Mouse (Mus musculus): Measurements from ENCODE around the gene Ugt1a7c. TPM values are rescaled to one million over a fixed set of nuclear protein-coding genes. Genes with fewer than 3 reads are reported as not detected.

Gene Ugt1a7c
- polyA plus RNA-seq, 1 experiment from 2014 or later, result 0.79 TPM

DNA sequence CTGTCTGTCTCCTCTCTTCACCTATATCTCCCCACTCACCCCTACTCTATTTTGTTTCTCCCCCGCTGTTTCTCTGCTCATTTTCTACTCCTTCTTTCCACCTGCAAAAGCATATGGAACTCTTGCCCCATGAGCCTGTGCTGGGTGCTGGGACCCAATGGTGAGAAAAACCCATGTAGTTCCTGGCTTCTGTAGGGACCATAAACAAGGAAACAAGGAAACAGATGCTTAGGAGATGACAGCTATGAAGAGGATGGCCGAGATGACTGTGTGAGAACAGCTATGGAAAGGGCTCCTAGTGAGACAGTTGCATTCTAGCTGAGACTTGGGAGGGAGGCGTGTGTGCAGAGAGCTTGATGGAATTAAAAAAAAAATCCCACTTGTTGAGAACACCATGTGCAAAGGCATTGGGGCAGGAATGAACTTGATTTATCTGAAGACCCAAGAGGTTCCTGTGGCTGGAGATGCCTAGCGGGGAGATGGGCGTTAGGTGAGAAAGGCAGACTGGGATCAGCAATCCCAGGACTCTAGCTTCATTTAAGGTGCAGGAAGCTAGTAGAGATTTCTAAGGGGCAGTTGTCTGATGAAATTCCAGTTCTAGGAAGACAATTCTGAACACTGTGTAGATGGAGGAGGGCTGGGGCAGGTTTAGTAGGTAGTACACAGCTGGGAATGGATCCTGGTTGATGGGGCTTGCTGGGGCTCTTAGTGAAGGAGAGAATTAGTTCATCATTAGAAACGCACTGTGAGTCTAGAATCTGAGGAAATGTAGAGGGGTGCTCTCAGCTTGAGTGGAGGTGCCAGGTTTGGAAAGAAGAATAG, 136.3 kb downstream of the Ugt1a7c start:
- H3K27ac ChIP-seq, result no peak overlapping the region

DNA sequence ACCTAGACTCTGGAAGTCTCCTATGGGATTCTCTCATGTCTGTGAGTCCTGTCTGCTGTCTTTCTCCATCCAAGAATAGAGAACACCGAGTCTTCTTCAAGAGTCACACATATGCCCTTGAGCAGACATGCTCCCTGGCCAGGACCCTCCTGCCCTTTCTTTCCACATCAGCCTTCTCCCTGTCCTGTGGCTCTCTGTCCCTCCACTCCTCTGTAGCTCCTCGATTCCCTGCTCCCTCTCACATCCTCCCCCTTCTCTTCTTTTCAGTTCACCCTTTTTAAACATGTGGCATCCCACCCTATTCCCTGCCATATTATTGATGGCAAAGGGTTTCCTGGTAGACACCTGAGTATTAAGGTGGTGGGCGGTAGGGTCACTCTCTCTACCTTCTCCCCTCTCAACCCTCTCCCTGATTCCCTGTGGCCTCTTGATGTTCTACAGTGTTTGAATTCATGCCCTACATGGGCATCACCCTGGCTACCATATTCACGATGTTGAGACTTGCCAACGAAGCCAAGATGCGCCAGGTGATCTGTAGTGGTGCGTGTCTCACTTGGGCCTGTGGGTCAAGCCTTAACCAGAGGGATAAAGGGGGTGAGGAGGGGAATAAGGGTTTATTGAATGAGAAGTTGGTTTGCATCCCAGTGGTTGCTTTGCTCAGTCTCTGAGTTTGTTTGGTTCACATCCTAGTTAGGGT, 137.1 kb downstream of the Ugt1a7c start:
- no peak overlapping the region for H3K27ac ChIP-seq
- H3K4me1 ChIP-seq, result no peaks in the 10 kb centered on the region
- H3K4me2 ChIP-seq (replicated peaks), result no peak overlapping the region
- no peaks in the 10 kb centered on the region for H3K36me3 ChIP-seq
- 69% methylated on average over 7 of the region's 7 CpGs for WGBS
- no peaks in the 10 kb centered on the region for H3K27me3 ChIP-seq (replicated peaks)
- H3K9me3 ChIP-seq, result peaks cover 97% of the 10 kb centered on the region
- no peak for ATAC-seq (ENCODE audit: low FRiP score, low read depth)
- no peak overlapping the region for H3K9ac ChIP-seq
- H3K4me3 ChIP-seq, result no peak overlapping the region

More for the DNA sequence above, 136.3 kb downstream of the Ugt1a7c start:
- Histone ChIP-seq H3K36me3 (no peaks in the 10 kb centered on the region), H3K4me3 (no peak overlapping the region), H3K4me2 (replicated peaks) (no peak overlapping the region), H3K9ac (no peak overlapping the region), H3K27me3 (replicated peaks) (no peaks in the 10 kb centered on the region), H3K9me3 (peaks cover 99% of the 10 kb centered on the region), H3K4me1 (no peaks in the 10 kb centered on the region)
- WGBS, result 77% methylated on average over 6 of the region's 6 CpGs
- no peak for ATAC-seq (ENCODE audit: low FRiP score, low read depth)

DNA sequence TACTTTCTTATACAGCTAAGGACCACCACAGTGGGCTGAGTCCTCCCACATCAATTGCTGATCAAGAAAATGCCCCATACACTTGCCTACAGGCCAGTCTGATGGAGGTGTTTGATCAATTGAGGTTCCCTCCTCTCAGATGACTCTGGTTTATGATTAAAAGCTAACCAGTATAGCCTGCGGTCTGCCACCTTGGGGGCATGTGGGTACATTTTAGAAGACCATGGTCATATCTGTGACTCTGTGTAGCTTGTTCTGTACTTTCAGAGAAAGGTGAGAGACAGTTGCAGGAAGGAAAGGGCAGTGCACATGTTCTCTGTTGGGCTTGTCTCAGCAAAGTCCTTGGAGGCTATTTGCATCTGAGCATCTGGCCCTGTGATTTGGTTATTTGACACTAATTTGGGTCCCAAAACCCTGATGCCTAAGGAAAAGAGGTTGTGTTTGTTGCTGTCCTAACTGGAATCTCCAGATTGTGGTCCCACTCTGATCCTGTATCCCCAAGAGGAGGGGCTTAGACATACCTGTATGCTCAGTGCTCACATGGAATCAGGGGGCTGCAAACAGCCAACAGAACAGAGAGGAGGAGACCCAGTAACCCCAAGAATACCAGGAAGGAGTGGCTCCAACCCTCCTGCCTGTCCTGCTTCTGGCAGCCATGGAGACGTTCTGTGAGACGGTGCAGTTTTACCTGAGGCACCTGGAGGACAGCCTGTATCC, 138.0 kb downstream of the Ugt1a7c start:
- Histone ChIP-seq H3K27ac (no peak overlapping the region), H3K9me3 (peaks cover 97% of the 10 kb centered on the region), H3K9ac (no peak overlapping the region), H3K36me3 (no peaks in the 10 kb centered on the region), H3K4me1 (no peaks in the 10 kb centered on the region), H3K4me2 (replicated peaks) (no peak overlapping the region), H3K4me3 (no peak overlapping the region), H3K27me3 (replicated peaks) (no peaks in the 10 kb centered on the region)
- WGBS, result 54% methylated on average over 3 of the region's 3 CpGs
- ATAC-seq (ENCODE audit: low FRiP score, low read depth), result no peak

- ATAC-seq (ENCODE audit: low FRiP score, low read depth), result no peak
- Histone ChIP-seq H3K36me3 (no peaks in the 10 kb centered on the region), H3K27ac (no peak overlapping the region), H3K4me1 (no peaks in the 10 kb centered on the region), H3K9ac (no peak overlapping the region), H3K4me3 (no peak overlapping the region), H3K4me2 (replicated peaks) (no peak overlapping the region), H3K27me3 (replicated peaks) (no peaks in the 10 kb centered on the region), H3K9me3 (peaks cover 97% of the 10 kb centered on the region)
- 71% methylated on average over 14 of the region's 14 CpGs for WGBS
Measured at GRCm38 (mm10) chr1:88233421-88234247, 138.8 kb downstream of the Ugt1a7c start.

GRCm38 (mm10) chr1:88234248-88234610, 139.4 kb downstream of the Ugt1a7c start:
- Histone ChIP-seq H3K4me1 (no peaks in the 10 kb centered on the region), H3K27me3 (replicated peaks) (no peaks in the 10 kb centered on the region), H3K36me3 (no peaks in the 10 kb centered on the region), H3K9me3 (peaks cover 97% of the 10 kb centered on the region), H3K4me2 (replicated peaks) (no peak overlapping the region), H3K27ac (no peak overlapping the region), H3K9ac (no peak overlapping the region), H3K4me3 (no peak overlapping the region)
- WGBS, result 68% methylated on average over 4 of the region's 4 CpGs
- no peak for ATAC-seq (ENCODE audit: low FRiP score, low read depth)

GRCm38 (mm10) chr1:88234646-88235045, 139.8 kb downstream of the Ugt1a7c start:
- no peak overlapping the region for H3K27ac ChIP-seq
- no peak overlapping the region for H3K4me2 ChIP-seq (replicated peaks)
- H3K4me3 ChIP-seq, result no peak overlapping the region
- no peaks in the 10 kb centered on the region for H3K4me1 ChIP-seq
- H3K9me3 ChIP-seq, result peaks cover 97% of the 10 kb centered on the region
- H3K27me3 ChIP-seq (replicated peaks), result no peaks in the 10 kb centered on the region
- no peak overlapping the region for H3K9ac ChIP-seq
- 44% methylated on average over 5 of the region's 5 CpGs for WGBS
- no peak for ATAC-seq (ENCODE audit: low FRiP score, low read depth)
- no peaks in the 10 kb centered on the region for H3K36me3 ChIP-seq

- Histone ChIP-seq H3K27ac (no peak overlapping the region), H3K4me3 (no peak overlapping the region), H3K9ac (no peak overlapping the region), H3K27me3 (replicated peaks) (no peaks in the 10 kb centered on the region), H3K36me3 (no peaks in the 10 kb centered on the region), H3K9me3 (peaks cover 97% of the 10 kb centered on the region), H3K4me1 (no peaks in the 10 kb centered on the region), H3K4me2 (replicated peaks) (no peak overlapping the region)
- WGBS, result 63% methylated on average over 11 of the region's 11 CpGs
- ATAC-seq (ENCODE audit: low FRiP score, low read depth), result no peak
Measured at GRCm38 (mm10) chr1:88235046-88235893, 140.4 kb downstream of the Ugt1a7c start.

- no peak overlapping the region for H3K4me2 ChIP-seq (replicated peaks)
- H3K36me3 ChIP-seq, result no peaks in the 10 kb centered on the region
- ATAC-seq (ENCODE audit: low FRiP score, low read depth), result no peak
- peaks cover 97% of the 10 kb centered on the region for H3K9me3 ChIP-seq
- WGBS, result 69% methylated on average over 4 of the region's 4 CpGs
- H3K27me3 ChIP-seq (replicated peaks), result no peaks in the 10 kb centered on the region
- no peak overlapping the region for H3K27ac ChIP-seq
- no peaks in the 10 kb centered on the region for H3K4me1 ChIP-seq
- H3K4me3 ChIP-seq, result no peak overlapping the region
- H3K9ac ChIP-seq, result no peak overlapping the region
Measured at GRCm38 (mm10) chr1:88235894-88236415, 141.1 kb downstream of the Ugt1a7c start.

DNA sequence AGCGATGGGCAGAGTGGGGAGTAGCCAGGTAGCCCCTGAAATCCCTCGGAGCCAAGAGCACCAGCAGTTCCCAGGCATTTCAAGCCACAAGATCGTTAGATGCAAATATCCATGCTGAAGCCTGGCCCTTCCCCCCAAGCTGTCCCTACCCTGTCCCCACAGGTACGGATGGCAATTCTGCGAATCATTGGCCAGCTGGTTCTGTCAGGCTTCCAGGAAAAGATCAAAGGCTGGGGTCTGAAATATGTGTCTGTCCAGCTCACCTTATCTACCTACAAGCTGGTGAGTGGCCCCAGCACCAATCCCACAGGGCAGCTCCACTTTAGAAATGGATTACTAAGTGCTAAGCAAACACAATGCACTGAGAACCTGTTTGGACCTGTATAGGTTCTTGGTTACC, 142.4 kb downstream of the Ugt1a7c start:
- Histone ChIP-seq H3K9me3 (peaks cover 95% of the 10 kb centered on the region), H3K4me1 (no peaks in the 10 kb centered on the region), H3K4me3 (no peak overlapping the region), H3K27me3 (replicated peaks) (no peaks in the 10 kb centered on the region), H3K27ac (no peak overlapping the region), H3K36me3 (no peaks in the 10 kb centered on the region), H3K4me2 (replicated peaks) (no peak overlapping the region), H3K9ac (no peak overlapping the region)
- no peak for ATAC-seq (ENCODE audit: low FRiP score, low read depth)
- WGBS, result 81% methylated on average over 5 of the region's 5 CpGs

DNA sequence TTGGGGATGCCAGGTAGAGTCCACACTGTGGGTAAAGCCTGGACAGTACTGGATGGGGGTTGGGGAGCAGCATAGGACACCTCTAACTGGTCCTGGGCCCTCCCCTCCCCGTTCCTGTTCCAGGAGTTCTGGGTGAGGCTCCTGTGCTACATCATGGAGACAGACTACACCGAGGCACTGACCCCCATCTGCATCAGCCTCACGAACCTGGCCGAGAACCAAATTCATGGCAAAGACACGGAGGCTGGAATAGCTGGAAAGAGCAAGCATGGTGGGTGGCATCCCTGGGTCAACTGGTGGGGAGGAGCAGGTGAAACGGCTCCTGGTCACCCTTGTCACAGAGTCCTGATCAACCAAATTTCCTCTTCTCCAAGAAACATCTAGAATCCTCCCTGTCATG, 143.9 kb downstream of the Ugt1a7c start:
- H3K4me1 ChIP-seq, result no peaks in the 10 kb centered on the region
- no peak overlapping the region for H3K27ac ChIP-seq
- no peak for ATAC-seq (ENCODE audit: low FRiP score, low read depth)
- 80% methylated on average over 6 of the region's 6 CpGs for WGBS
- H3K4me2 ChIP-seq (replicated peaks), result no peak overlapping the region
- H3K36me3 ChIP-seq, result no peaks in the 10 kb centered on the region
- H3K9me3 ChIP-seq, result peaks cover 93% of the 10 kb centered on the region
- no peaks in the 10 kb centered on the region for H3K27me3 ChIP-seq (replicated peaks)
- no peak overlapping the region for H3K4me3 ChIP-seq
- H3K9ac ChIP-seq, result no peak overlapping the region

- H3K9ac ChIP-seq, result no peak overlapping the region
- no peaks in the 10 kb centered on the region for H3K36me3 ChIP-seq
- H3K27ac ChIP-seq, result no peak overlapping the region
- WGBS, result 73% methylated on average over 5 of the region's 5 CpGs
- H3K4me1 ChIP-seq, result no peaks in the 10 kb centered on the region
- no peak overlapping the region for H3K4me3 ChIP-seq
- peaks cover 93% of the 10 kb centered on the region for H3K9me3 ChIP-seq
- no peak overlapping the region for H3K4me2 ChIP-seq (replicated peaks)
- no peak for ATAC-seq (ENCODE audit: low FRiP score, low read depth)
- H3K27me3 ChIP-seq (replicated peaks), result no peaks in the 10 kb centered on the region
Measured at GRCm38 (mm10) chr1:88240072-88240471, 145.2 kb downstream of the Ugt1a7c start.

All from neural tube, embryonic 12.5 days (tissue).